Comparison of ENCODE assay signal across 8 mouse cellular contexts in genomic region chr14:121108439-121109115, GRCm38 (mm10).
A peak's percentile ranks its signal among the peaks of the same experiment; 100 is the strongest.
DNase-seq lines count a peak whose midpoint lies in the region; ATAC-seq and TF ChIP-seq lines count a peak whose summit lies in the region.

No protein-coding gene starts in this region.

- ATAC-seq in forebrain, embryonic 12.5 days (ENCODE audit: low FRiP score): no peak
- ATAC-seq in granulocyte monocyte progenitor cell, adult 5-6 weeks (replicated peaks; ENCODE audit: poor library complexity, severe bottlenecking): no peak
- no peak for ATAC-seq in erythroid progenitor cell, adult 5-6 weeks (replicated peaks; ENCODE audit: low FRiP score, poor library complexity, severe bottlenecking)

- H3K9ac ChIP-seq in forebrain, embryonic 12.5 days: no peak overlapping the region

- no peak overlapping the region for H3K4me3 ChIP-seq in forebrain, embryonic 12.5 days (replicated peaks)
- H3K4me3 ChIP-seq in kidney, adult 2 months (ENCODE audit: insufficient read depth, low read depth, low read length): no peak overlapping the region

- 17% methylated on average over 8 of the region's 8 CpGs for WGBS in forebrain, embryonic 12.5 days
- 5% methylated on average over 8 of the region's 8 CpGs for WGBS in kidney, adult 2 months

- H3K36me3 ChIP-seq in forebrain, embryonic 12.5 days (replicated peaks): no peaks in the 10 kb centered on the region
- no peaks in the 10 kb centered on the region for H3K36me3 ChIP-seq in kidney, adult 2 months (ENCODE audit: control insufficient read depth, insufficient read depth, low read length)

- DNase-seq in adrenal gland, postnatal 14 days: peak; percentile 42
- no peak for DNase-seq in adrenal gland, postnatal 4 days (ENCODE audit: low spot score in 2 of 2)
- peak; percentile 82 for DNase-seq in kidney, adult 2 months
- peak; percentile 29 for DNase-seq in lung, postnatal 14 days
- no peak for DNase-seq in layer of hippocampus, adult 9-11 months

- peaks cover 32% of the 10 kb centered on the region for H3K4me1 ChIP-seq in forebrain, embryonic 12.5 days
- H3K4me1 ChIP-seq in kidney, adult 2 months (ENCODE audit: control insufficient read depth, insufficient read depth, low read length): peaks cover 31% of the 10 kb centered on the region

- no peak for TF ChIP-seq CTCF in kidney, adult 2 months (conservative IDR thresholded peaks at IDR 0.05; ENCODE audit: insufficient read depth, insufficient read length, low read depth, low read length)

- H3K4me2 ChIP-seq in forebrain, embryonic 12.5 days: no peak overlapping the region

- H3K27me3 ChIP-seq in forebrain, embryonic 12.5 days: no peaks in the 10 kb centered on the region
- H3K27me3 ChIP-seq in kidney, adult 2 months (replicated peaks; ENCODE audit: control insufficient read depth, insufficient read depth, low read length): no peaks in the 10 kb centered on the region

- no peak for TF ChIP-seq POLR2A in kidney, adult 2 months (IDR thresholded peaks at IDR 0.05; ENCODE audit: low read depth, low read length)

- H3K9me3 ChIP-seq in forebrain, embryonic 12.5 days: no peaks in the 10 kb centered on the region

- peak overlapping the region; percentile 65 for H3K27ac ChIP-seq in forebrain, embryonic 12.5 days
- H3K27ac ChIP-seq in kidney, adult 2 months (ENCODE audit: insufficient read depth, low read depth, low read length): peak overlapping the region; percentile 91

Comparison
In these comparisons a context has a peak if more than half of its experiments do, and no peak if none do; other contexts are left out.
1. DNase-seq: peak in adrenal gland, postnatal 14 days (single experiment), kidney, adult 2 months (single experiment) and lung, postnatal 14 days (single experiment); none in adrenal gland, postnatal 4 days (0 of 2) and layer of hippocampus, adult 9-11 months (single experiment).